Mouse (Mus musculus): ENCODE data around the gene Fam49a.
"Not testable (repeated sequence)": the region's sequence is repeated elsewhere in the genome, so short reads cannot be mapped to it uniquely, and the experiment has no call there.

The Fam49a gene

DNA sequence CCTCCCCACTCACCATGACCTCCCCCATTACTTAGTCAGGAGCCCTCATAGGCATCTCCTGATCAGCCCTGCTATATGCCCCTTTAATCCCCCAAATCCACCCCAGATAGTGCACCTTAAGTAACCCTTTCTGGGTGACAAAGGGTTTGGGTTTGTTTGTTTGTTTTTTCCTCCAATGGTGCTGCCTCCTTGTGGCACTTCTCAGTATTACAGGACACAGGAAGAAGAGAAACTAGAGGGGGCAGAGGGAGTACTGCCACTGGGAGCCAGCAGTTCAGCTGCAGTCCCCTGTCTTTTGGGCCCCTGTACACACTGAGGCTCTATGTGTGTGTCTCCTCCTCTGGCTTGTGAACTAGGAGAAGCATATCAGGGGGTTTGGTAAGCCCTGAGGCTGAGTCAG is 51.5 kb downstream of the Fam49a start:
- DNase-seq (ENCODE audit: low spot score in 2 of 2) = no peak

DNA sequence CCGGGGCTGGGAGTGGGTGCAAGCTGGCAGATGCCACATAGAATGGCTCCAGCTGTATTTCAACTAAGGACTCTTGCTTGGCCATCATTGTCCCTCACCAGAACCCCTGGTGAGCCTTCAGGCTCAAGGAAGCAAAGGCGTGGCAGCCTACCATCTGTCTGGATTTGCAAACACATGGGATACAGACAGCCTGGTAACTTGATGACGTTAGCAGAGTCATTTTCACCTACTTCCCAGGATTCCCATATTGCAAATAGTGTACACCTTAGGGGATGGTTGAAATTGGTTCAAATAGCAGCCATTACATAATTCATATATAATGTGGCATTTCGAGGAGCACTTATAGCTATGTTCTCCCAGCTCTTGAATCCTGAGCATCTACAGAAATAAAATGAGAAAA is 52.0 kb downstream of the Fam49a start:
- DNase-seq (ENCODE audit: low spot score in 2 of 2) = no peak

DNA sequence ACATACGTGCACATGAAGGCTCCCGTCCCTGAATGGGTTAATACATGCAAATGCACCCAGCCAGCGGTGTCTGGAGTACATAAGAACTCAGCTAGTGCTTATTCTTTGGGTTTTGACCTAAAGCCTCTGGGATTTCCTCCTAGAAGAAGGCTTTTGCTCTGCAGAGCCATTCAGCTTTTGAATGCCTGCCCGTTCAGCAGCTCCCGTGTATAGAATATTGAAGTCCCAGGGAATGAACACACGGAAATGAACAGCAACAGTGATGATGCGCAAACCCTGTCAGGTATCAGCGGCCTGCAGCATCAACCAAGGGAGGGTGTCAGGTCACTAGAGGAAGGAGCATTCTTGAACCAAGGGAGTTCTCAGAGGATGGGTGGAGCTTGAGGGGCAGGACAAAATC is 52.4 kb downstream of the Fam49a start:
- no peak for DNase-seq (ENCODE audit: low spot score in 2 of 2)

DNA sequence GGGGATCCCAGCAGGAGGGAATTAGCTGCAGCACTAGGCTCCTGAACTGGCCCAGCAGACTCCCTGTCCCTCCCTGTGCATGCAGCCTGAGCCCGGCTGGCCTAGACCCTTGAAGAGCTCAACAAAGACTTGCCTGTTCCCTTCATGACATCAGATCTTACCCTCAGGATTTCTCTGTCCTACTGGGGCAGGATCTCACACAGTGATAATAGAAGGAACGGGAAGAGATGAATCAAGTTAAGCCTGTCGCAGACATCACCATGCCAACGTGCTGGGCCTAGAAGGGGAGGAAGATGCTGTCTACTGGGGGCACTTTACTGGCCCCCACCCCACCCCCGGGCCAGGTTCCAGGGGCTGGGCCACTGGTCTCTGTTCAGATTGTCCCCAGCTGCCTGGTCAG is 53.1 kb downstream of the Fam49a start:
- DNase-seq (ENCODE audit: low spot score in 2 of 2) = no peak

DNA sequence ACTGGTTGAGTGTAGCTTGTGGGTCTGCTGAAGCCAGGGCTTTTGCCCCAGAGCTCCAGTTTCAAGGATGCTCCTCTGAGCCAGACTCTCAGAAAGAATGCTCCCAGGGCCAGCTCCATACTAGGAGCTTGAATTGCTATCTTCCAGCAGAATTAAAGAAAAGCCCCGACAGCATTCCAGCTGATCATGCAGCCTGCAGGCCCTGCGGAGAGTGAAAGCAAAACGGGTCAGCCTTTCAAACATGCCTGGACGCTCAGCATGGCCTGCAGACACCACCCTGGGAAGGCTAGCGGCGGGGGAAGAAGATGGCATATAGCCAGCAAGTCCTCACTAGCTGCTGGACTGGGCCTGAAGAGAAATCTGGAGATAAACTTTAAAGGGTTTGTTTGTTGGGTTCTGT is 55.0 kb downstream of the Fam49a start:
- no peak for DNase-seq (ENCODE audit: low spot score in 2 of 2)

DNA sequence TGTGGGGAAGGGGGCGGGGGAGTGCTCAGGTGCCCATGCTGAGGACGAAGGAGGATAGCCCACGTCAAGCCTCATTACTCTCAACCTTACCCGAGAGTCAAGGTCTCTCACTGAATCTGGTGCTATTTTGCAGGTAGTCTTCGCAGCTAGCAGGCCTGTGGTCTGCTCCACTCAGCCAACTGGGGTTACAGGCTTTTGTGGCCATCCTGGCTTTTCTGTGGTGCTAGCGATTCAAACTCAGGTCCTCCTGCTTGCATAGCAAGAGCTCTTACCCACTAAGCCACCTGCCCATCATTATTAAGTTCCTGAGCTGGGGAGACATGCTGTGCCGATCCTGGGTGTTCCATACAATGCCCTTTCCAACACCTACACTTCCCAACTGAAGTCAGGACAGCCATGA is 55.7 kb downstream of the Fam49a start:
- no peak for DNase-seq (ENCODE audit: low spot score in 2 of 2)

DNA sequence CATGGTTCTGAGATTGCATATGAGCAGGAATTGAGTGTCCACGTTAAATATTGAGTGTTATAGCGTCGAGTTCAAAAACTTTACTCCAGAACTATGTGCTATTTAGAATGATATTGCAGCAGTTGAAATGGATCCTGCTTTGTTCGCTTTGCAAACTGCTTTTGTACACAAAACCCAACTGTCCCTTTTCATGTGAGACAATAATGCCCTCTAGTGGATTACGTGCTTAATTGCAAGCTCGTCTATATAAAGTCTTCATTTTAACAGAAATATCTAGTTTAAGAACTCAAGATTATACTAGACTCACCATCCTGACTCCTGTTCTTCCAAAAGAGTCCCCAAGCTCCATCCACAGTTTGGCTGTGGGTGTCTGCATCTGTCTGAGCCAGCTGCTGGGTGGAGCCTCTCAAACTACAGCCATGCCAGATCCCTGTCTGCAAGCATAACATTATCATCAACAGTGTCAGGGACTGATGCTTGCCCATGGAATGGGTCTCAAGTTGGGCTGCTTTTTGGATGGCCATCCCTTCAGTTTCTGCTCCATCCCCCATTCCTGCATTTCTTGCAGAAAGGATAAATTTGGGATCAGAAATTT is 56.3 kb downstream of the Fam49a start:
- DNase-seq (ENCODE audit: low spot score in 2 of 2) = no peak

DNA sequence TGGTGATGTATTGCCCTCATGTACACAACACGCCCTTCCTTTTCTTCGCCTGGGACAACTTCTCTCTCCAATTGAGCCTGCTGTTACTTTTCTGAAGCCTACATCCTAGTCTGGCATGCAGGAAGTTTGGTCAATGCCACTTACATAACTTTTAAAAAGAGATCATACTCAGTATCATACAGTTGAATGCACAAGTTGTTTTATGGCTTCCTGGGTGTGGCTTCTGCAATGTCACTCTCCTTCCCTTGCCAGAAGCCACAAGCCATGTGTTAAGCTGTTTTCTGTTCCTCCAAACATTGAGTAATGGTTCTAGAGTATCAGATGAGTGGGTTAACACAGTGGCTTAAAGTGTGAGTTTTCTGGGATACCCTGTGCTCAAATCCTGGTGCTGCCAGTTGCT is 58.8 kb downstream of the Fam49a start:
- no peak for DNase-seq (ENCODE audit: low spot score in 2 of 2)

DNA sequence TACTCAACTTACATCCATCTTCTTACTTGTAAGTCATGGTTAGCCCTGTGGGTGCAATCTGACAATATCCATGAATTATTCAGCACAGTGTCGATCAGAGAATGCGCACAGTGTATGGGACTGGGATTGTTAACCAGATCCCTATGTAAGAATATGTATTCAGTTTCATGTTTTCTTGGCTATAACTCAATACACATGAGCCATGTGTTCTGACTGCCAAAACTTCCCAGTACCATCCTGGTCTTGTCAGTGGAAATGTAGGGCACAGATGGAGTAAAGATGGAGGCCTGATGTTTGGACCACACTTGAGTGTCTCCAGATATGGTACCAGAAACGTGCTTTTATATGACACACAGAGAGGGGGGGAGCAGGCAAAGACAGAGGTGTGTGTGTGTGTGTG is 59.2 kb downstream of the Fam49a start:
- no peak for DNase-seq (ENCODE audit: low spot score in 2 of 2)

DNA sequence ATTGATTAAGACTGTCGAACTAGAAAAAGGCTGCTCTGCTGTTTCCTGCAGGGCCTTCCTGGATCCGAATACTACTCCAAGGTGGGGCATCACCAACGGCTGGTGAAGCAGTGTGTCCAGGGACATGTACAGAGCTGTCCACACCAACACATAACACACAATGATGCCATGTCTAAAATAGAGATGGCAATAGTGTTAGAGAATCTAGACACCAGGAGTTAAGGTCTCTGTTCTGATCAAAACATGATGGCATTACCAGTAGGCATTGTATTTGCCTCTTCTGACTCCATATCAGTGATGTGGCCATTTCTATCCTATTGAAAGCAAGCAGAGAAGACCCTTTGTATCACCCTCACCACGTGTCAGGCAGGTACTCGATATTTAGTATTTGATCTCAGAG is 61.1 kb downstream of the Fam49a start:
- no peak for DNase-seq (ENCODE audit: low spot score in 2 of 2)

DNA sequence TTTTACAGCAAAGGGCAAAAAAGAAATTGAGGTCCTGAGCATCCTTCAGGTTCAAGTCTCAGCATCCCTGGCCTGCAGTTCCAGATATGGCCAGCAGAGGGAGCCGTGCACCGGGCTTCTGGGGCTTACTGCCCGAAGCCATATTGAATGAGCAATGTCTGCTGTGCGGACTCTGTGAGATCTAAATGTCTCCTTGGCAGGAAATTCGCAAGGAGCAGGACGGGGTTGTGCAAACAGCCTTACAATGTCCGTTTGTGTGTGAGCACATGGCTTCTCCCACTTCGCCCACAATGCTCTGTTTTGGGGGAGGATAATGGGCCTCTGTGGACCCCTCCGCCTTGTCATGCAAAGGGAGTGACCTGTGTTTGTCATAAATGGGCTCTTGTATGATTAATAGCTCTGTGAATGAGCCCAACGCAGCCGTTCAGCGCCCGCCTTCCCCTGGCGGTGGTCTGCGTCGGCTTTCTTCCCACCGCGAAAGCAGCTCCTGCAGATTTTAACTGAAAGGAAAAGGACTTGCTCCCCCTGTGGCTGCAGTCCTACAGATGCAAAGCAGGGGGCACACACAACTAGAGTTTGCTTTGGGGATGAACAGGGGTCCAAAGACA is 61.8 kb downstream of the Fam49a start:
- DNase-seq (ENCODE audit: low spot score in 2 of 2) = peak; percentile 76 to 88

DNA sequence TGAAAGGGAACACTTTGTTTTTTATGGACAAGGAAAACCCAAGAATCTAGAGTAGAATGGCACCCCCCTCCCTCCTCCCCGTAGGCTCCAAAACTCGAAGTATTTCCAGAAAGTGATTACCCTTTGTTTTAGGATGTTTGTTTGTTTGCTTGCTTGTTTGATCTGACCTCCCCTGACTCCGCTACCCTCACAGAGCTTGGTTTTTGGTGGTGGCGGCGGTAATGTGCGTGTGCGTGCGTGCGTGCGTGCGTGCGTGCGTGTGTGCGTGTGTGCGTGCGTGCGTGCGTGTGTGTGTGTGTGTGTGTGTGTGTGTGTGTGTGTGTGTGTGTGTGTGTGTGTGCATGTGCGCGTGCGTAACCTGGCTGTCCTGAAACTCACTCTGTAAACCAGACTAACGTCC is 62.3 kb downstream of the Fam49a start:
- not testable (repeated sequence) for DNase-seq (ENCODE audit: low spot score in 2 of 2)

DNA sequence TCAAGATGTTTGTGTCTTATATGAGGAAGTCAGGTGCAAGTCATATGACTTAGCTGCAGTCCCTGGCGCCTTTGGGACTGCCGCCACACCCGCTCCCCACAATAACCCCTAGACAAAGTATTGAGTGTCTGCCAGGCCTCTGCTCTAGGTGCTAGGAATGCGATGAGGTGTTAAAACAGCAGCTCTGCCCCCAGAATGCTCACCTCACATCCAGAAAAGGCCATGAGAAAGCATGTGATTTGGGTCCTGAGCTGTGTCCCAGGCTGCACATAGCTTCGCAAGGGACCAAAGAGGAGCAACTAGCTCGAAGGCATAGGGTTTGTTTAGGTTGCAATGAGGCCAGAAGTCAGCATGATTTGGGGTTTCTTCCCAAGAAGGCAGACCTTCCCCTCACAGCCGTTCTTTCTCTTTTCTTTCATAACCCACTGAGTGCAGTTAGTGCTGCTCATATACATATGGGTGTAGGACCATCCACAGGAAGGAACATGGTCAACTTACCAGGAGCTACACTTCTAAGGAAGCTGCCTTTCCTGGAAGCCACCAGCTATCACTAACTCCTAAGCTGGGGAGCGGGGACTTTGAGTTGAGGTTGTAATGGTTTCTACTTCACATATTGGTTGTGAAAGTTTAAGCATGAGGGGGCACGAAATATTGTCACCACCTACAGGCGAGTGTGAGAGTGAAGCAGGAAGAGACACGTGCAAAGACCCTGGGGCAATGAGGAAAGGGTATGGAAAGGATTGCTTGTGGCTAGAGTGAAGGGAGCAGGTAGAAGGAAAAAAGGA is 71.8 kb downstream of the Fam49a start:
- no peak for DNase-seq (ENCODE audit: low spot score in 2 of 2)

DNA sequence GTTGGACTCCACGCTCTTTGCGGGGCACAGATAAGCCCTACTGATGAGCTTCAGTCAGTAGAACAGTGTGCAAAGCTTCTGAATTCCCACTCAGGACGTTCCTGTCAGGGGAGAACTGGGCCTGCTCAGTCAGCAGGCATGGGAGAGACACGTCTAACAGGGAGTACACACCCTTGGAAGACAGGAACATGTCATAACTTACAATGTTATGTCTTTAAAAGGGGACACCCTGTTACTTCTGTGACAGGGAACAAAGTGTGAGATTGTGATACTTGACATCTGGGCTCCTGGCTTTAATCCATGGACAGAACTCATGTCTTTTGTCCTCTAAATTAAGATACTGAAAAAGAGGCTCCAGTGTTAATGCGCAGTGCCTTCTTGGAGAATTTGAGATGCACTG is 72.5 kb downstream of the Fam49a start:
- DNase-seq (ENCODE audit: low spot score in 2 of 2) = no peak

DNA sequence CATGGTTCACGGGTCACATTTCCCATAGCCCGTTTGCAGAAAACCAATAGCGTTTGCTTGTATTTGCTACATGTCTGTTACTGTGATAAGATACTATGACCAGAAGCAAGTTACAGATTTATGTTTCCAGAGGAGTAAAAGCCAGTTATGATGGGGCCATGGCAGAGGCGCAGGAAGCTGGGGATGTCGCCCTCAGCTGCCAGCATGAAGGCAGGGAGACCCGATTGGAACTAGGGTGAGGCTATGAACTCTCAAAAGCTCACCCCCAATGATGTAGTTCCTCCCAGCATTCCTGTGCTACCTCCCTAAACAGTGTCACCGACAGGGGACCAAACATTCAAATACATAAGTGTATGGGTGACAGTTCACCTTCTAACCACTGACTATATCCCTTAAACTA is 73.6 kb downstream of the Fam49a start:
- DNase-seq (ENCODE audit: low spot score in 2 of 2) = no peak

DNA sequence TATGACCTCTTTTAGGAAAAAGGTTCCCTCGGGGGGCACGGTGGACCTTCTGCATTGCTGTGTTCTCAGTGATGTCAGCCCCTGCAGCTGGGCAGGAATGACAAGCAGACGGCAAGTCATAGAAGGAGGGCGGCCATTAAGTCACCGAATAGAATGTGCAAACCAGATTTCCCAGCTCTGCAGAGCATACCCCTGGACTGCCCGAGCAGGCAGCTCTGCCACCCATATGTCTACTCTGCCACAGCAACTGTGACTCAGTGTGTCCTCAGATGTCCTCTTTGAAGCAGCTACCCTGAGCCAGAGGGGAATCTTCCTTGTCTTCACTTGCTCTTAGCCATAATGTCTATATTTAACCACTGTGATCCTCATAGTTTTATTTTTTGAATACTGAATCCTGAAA is 75.4 kb downstream of the Fam49a start:
- no peak for DNase-seq (ENCODE audit: low spot score in 2 of 2)

DNA sequence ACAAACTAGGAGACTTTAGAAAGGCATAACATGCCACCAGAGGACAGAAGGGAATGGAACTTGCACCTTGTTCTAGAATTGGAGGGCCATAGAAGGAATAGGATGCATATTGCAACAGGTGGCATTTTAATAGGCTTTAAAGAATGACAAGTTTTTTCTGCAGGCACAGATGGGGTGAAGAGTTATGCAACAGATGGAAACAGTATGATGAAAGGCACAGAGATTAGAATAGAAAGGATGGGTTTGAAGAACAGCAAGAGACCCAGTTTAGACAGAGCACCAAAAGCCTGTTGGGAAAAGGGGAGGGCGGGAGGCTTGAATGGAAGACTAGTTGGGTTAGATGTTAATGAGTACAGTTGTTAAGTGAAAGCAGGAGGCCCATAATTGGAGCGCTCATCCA is 81.4 kb downstream of the Fam49a start:
- no peak for DNase-seq (ENCODE audit: low spot score in 2 of 2)

DNA sequence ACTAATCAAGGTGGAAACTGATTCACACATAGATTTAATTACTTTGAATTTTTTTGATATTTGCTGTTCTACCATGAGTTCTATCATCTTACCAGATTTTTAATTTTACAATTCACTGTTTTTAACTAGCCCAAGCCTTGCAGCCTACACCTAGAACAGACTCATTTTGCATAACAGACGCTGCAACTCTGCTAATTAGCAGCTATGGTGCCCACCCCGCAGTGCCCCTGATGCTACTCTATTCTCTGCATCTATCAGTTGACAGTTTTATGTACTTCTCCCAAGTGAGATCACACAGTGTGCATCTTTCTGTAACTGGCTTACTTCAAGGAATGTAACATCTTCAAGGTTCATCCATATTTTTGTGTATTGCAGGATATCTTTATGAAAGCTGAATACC is 86.7 kb downstream of the Fam49a start:
- DNase-seq (ENCODE audit: low spot score in 2 of 2) = no peak

DNA sequence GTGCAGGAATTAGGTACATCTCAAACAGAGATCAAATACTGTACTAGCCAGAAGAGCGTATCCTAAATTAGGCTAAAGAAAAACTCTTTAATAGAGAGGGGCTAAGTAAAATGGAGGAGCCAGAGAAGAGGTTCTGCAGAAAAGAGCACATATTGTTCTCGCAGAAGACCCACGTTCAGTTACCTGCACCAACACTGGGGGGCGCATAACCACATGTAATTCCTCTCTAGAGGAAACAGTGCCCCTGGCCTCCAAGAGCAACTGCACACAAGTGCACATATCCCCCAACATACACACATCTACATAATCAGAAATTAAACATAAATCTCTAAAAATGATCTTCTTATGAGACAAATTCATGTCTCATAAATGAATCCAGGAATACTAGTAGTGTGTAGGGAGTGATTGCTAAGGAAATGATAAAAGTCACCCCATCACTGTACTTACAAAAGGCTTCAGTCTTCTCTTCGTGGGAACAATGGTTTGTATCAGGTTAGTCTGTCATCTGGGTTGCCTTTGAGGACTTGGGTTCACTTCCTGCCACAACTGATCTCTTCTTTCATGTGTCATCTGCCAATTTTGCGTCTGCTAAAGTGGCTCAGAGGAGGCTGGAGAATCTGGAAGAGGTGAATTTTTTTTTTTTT is 87.8 kb downstream of the Fam49a start:
- no peak for DNase-seq (ENCODE audit: low spot score in 2 of 2)

DNA sequence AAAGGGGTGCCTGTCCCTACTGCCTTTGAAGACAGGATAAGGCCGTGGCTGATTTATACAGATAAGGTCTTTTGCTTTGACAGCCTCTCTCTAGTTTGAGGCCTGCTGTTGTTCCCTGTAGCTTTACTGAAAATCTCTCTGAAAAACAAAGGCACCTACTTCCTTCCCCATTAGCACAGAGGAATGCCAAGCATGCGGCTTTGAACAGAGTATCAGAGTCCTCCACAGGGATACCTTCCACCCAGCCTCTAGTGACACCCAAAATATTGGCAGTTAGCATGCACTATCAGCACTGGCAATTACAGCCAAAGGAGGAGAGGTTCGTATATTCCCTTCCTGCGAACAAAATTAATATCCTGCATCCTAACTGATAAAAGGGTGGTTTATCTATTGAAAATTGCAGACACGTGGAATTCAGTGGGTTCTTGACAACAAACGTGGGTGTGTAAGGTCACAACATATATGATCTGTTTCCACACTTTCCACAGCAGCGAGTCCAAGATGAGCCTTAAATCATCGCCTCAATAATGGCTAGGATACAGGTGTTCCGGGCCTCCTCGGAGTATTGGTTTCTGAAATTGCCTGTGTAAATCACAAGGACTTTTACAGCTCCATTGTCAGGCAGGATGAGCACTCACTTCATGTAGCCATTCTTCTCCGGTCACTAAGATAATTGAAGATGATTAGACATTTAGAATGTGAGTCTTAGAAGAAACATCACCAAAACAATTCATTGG is 90.0 kb downstream of the Fam49a start:
- no peak for DNase-seq (ENCODE audit: low spot score in 2 of 2)

DNA sequence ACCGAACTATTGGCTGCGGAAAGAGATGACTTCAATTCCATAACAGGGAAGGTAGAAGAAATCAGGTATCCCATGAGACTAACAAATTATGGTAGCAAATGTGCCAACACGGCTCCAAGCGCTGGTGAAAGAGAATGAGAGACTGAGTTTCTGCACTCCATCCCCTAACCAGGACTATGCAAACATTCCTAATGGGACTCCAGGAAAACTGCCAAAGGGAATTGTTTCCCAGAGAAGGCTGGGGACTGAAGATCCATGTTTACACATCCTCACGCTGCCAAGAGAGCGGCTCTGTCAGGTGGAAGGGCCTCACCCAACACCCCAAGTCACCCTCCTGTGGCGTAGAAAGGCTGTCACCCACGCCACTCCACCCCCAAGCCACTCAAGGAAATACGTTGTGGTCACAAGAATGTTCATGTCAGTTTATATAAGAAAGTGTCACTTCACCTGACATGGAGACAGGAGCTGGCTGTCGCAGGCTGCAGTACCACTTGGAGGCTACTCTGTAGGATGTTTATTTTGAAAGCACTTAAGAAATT is 92.2 kb downstream of the Fam49a start:
- DNase-seq (ENCODE audit: low spot score in 2 of 2) = no peak

DNA sequence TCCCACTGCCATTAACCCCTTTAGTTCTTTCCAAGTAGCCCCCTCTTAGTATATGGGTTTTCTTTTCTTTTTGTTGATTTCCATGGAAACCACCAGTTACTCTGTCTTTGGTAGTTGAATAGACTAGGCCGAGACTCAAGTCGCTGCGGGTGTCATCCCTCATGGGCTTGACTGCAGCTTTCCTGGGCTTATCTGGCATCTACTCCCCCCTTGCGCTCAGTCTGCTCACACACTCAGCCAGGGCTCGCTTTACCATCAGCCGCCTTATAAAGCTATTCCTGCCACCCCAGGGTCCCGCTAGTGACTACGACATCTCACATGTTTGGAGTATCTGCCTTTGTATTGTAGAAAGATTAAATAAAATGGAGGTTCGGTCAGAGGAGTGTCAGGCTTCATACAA is 94.1 kb downstream of the Fam49a start:
- no peak for DNase-seq (ENCODE audit: low spot score in 2 of 2)
